Mouse (Mus musculus) limb, embryonic 11.5 days (tissue): ENCODE results near the gene Rnf13. TPM values are rescaled to one million over a fixed set of nuclear protein-coding genes. Genes with fewer than 3 reads are reported as not detected.
"Not testable (repeated sequence)": the region's sequence is repeated elsewhere in the genome, so short reads cannot be mapped to it uniquely, and the experiment has no call there.

ENCODE experiments used
- ATAC-seq: fragments of 200-750 bp; cut with Nextera tagmentation; 2 replicates; pipeline ENCODE4 v1.8.0; 2017; ENCODE audit warnings: low read depth; ENCODE audit not compliant: insufficient number of reproducible peaks, low FRiP score, low TSS enrichment
- DNase-seq: peaks from one replicate; pipeline ENCODE4 v3.0.0-alpha.2; 2015; ENCODE audit warnings: low spot score
- H3K27ac ChIP-seq: fragments of 300-500 bp; sonication (generic); replicated peaks from 2 replicates; pipeline ENCODE4 v1.5.1; 2014; ENCODE audit warnings: low read depth, mild to moderate bottlenecking, low read length
- H3K27me3 ChIP-seq: fragments of 300-500 bp; sonication (generic); 2 replicates; pipeline ENCODE4 v1.6.1; 2014; ENCODE audit warnings: mild to moderate bottlenecking, low read length, mixed read lengths; ENCODE audit not compliant: control insufficient read depth, insufficient read depth
- H3K36me3 ChIP-seq: fragments of 300-500 bp; sonication (generic); 2 replicates; pipeline ENCODE4 v1.6.1; 2014; ENCODE audit warnings: mild to moderate bottlenecking, low read length, moderate library complexity, mixed read lengths; ENCODE audit not compliant: control insufficient read depth, insufficient read depth
- H3K4me1 ChIP-seq: fragments of 300-500 bp; sonication (generic); 2 replicates; pipeline ENCODE4 v1.6.1; 2014; ENCODE audit warnings: low read length, mixed read lengths; ENCODE audit not compliant: control insufficient read depth, insufficient read depth
- H3K4me2 ChIP-seq: fragments of 300-500 bp; sonication (generic); 2 replicates; pipeline ENCODE4 v1.6.1; 2014; ENCODE audit warnings: low read depth, mild to moderate bottlenecking, moderate library complexity; ENCODE audit not compliant: severe bottlenecking
- H3K4me3 ChIP-seq: fragments of 300-500 bp; sonication (generic); 2 replicates; pipeline ENCODE4 v1.5.1; 2014; ENCODE audit warnings: low read depth, low read length
- H3K9ac ChIP-seq: fragments of 300-500 bp; sonication (generic); 2 replicates; pipeline ENCODE4 v1.6.1; 2014; ENCODE audit warnings: mild to moderate bottlenecking, low read length
- H3K9me3 ChIP-seq: fragments of 300-500 bp; sonication (generic); 2 replicates; pipeline ENCODE4 v1.6.1; 2016; ENCODE audit warnings: low read length; ENCODE audit not compliant: control insufficient read depth
- WGBS: fragments of 180-500 bp; shearing (Covaris S2); extraction: QIAGEN DNeasy Blood & Tissue Kit; methylation state at CpG from one replicate; pipeline ENCODE4 v1.1.7; 2014; 5-methylcytosine and 5-hydroxymethylcytosine counted together
- polyA plus RNA-seq: library from polyadenylated mRNA; unstranded; fragments of >200 nt; fragmentation: Nextera tagmentation; extraction: Ambion mirVana; gene quantifications from 2 replicates; pipeline ENCODE4 v1.2.1, GENCODE M21; 2014

Rnf13 gene
- polyA plus RNA-seq, 1 experiment from 2014 or later = 50.6 TPM

DNA sequence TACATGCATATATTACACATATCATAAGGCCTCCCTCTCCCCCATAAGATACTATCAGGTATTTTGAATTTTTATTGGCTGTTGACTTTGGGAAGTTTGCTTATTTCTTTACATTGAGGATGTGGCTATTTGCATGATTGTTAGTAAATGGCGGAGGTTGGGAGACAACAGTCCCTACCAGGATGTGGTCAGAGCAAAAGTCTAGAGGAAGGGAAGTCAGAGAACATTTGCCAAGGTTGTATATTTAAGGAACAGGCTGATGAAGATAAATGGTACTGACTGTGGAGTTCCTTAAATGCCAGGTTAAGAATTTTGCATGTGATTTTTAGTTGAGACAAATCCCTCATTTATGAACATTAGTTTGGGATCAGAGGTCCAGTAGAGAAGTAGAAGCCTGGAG is 4.0 kb downstream of the Rnf13 start:
- no peaks in the 10 kb centered on the region for H3K36me3 ChIP-seq
- ATAC-seq (no peak), DNase-seq (no peak)
- H3K4me1 ChIP-seq = 0 out of 2 replicates have a peak, but pooled peaks cover 6% of the 10 kb centered on the region
- H3K9me3 ChIP-seq = no peaks in the 10 kb centered on the region
- H3K9ac ChIP-seq = no peak overlapping the region
- no peaks in the 10 kb centered on the region for H3K27me3 ChIP-seq
- no peak overlapping the region for H3K4me2 ChIP-seq
- H3K4me3 ChIP-seq = no peak overlapping the region
- WGBS = 93% methylated on average over 1 of the region's 1 CpGs
- no peak overlapping the region for H3K27ac ChIP-seq

DNA sequence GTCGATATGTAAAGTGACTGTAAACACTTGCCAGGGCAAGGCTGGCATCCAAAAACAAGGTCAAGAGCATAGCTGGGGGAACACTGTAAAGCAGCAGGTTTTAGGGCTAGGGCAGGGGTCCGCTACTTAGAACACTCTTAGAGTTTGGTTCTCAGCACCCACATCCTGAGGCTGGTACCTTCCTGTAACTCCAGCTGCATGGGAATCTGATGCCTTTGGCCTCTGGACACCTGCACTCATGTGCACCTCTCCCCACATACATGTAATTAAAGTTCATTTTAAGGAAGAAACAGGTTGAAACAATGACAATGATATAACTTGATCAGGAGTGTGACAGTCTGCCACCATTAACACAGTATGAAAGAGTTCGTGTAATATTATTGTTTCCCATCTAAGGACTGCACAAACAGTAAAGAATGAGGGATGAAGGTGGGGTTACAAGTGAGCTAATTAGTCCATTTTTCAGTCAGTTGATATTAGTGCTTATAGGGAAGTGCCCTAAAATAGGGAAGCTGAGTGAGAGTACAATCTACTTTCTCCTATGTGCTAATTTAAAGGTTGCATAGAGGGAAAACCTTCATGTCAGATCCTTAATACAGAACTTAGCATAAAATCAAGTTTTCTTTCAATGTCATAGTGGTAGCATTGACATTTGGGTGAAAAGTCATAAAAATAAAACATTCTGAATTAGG is 12.9 kb downstream of the Rnf13 start:
- H3K9me3 ChIP-seq = no peaks in the 10 kb centered on the region
- no peak overlapping the region for H3K4me3 ChIP-seq
- H3K27ac ChIP-seq = no peak overlapping the region
- DNase-seq (no peak), ATAC-seq (no peak)
- no peak overlapping the region for H3K9ac ChIP-seq
- no peak overlapping the region for H3K4me2 ChIP-seq
- H3K27me3 ChIP-seq = no peaks in the 10 kb centered on the region
- no peaks in the 10 kb centered on the region for H3K36me3 ChIP-seq
- H3K4me1 ChIP-seq = no peaks in the 10 kb centered on the region
- 91% methylated on average over 3 of the region's 3 CpGs for WGBS

DNA sequence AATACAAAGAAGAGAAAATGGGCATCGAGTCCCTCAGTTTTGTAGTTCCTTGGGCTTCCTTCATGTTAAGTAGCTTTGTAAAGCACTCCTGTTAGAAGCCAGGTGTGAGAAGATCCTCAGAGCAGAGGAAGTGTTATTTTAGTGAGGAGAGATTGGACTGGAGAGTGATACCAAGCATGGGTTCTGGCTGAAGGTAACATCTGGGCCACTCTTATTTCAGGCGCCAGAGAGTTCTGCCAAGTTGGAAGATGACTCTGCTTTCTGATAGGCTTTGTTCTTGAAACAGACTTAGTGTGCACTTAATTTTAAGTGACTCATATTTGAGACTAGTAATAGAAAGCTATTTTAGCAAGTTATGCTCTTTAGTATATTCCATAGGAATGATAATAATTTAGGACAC is 41.1 kb downstream of the Rnf13 start:
- no peaks in the 10 kb centered on the region for H3K36me3 ChIP-seq
- 92% methylated on average over 2 of the region's 2 CpGs for WGBS
- no peaks in the 10 kb centered on the region for H3K27me3 ChIP-seq
- H3K9me3 ChIP-seq = no peaks in the 10 kb centered on the region
- H3K4me3 ChIP-seq = no peak overlapping the region
- no peaks in the 10 kb centered on the region for H3K4me1 ChIP-seq
- ATAC-seq = no peak
- H3K4me2 ChIP-seq = no peak overlapping the region
- no peak for DNase-seq
- no peak overlapping the region for H3K9ac ChIP-seq
- no peak overlapping the region for H3K27ac ChIP-seq

DNA sequence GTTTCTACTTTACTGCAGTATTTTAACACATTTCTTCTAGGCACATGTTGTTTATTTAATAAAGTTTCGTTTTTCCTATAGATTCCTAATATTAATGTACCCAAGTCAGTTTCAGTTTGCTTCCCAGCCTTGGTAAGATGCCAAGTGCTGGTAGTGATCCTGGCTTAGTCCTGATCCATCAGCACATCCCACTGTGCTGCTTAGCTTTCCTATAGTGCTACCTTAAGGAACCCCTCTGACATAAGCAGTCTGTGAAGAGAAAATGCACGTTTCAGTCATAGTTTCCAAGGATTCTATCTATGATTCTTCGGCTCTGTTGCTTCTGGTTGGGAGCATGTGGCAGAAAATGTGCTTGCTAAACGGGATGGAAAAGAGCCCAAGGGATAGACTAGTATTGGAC is 52.6 kb downstream of the Rnf13 start:
- Histone ChIP-seq H3K27ac (no peak overlapping the region), H3K36me3 (no peaks in the 10 kb centered on the region), H3K4me1 (no peaks in the 10 kb centered on the region), H3K4me2 (no peak overlapping the region), H3K4me3 (no peak overlapping the region), H3K27me3 (no peaks in the 10 kb centered on the region), H3K9ac (no peak overlapping the region), H3K9me3 (no peaks in the 10 kb centered on the region)
- DNase-seq (no peak), ATAC-seq (no peak)
- 84% methylated on average over 4 of the region's 4 CpGs for WGBS

DNA sequence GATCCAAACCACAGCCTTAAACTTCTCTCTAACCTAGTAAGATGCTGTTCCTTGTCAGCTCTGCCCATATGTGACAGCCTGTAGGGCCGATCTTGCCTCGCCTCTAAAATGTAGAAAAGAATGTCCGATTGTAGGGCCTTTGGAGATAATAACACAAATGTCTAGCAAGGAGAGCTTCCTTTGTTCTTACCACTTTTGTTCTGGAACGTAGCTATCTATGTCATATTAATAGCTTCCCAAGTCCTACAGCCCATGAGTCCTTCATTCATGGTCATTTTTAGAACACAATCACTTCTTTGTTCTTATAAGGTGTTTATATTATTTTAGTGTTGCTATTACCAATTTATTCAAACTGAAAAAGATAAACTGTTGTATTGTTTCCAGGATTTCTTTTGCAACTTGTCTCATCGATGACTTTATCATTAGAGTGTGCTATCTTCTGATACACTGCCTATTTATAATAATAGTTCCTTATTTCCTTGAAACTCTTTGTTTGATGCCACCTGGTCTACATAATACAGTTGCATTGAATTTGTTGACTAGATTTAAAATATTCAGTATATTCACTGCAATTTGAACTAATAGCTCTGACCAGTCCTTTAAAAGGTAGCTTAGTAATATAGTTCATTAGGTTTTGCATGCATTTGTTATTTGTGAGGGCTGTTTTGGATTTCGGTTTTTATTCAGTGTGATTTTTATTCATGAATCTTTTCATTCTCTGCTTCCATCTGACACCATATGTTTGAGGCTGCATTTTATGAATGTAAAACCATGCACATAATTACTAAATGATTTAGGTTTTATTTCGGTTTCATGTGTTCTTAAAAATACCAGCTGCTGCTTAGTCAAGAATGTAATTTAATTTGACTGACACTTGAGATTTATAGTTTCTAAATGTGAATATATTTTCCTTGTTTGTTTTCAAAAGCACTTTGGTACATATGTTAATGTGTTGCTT is 53.4 kb downstream of the Rnf13 start:
- Histone ChIP-seq H3K9ac (no peak overlapping the region), H3K4me3 (no peak overlapping the region)

DNA sequence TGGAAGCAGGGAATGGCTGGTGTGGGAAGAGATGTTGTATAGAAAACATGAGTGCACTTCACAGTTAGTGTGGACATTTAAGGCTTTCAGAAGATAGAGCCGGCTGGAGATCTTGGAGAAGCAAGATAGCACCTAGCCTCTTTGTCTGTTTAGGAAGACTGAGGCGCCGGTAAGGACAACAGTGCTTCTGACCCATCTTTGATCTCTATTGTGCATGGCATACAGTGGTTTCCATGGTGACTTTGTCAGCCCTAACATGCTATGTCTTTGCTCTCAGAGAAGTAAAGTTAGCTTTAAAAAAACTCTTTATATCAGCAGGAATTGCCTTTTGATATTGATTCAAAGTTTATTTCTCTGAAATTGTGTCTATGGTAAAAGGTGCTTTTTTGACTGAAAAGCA is 55.2 kb downstream of the Rnf13 start:
- Histone ChIP-seq H3K27me3 (no peaks in the 10 kb centered on the region), H3K4me3 (no peak overlapping the region), H3K27ac (no peak overlapping the region), H3K4me1 (no peaks in the 10 kb centered on the region), H3K4me2 (no peak overlapping the region), H3K36me3 (no peaks in the 10 kb centered on the region), H3K9me3 (no peaks in the 10 kb centered on the region), H3K9ac (no peak overlapping the region)
- ATAC-seq (no peak), DNase-seq (no peak)
- WGBS = 84% methylated on average over 3 of the region's 3 CpGs

More for the DNA sequence above, 53.4 kb downstream of the Rnf13 start:
- H3K4me2 ChIP-seq = no peak overlapping the region
- no peaks in the 10 kb centered on the region for H3K9me3 ChIP-seq
- H3K4me1 ChIP-seq = no peaks in the 10 kb centered on the region
- WGBS = 92% methylated on average over 7 of the region's 7 CpGs
- DNase-seq (no peak), ATAC-seq (no peak)
- no peak overlapping the region for H3K27ac ChIP-seq
- H3K27me3 ChIP-seq = no peaks in the 10 kb centered on the region
- no peaks in the 10 kb centered on the region for H3K36me3 ChIP-seq

DNA sequence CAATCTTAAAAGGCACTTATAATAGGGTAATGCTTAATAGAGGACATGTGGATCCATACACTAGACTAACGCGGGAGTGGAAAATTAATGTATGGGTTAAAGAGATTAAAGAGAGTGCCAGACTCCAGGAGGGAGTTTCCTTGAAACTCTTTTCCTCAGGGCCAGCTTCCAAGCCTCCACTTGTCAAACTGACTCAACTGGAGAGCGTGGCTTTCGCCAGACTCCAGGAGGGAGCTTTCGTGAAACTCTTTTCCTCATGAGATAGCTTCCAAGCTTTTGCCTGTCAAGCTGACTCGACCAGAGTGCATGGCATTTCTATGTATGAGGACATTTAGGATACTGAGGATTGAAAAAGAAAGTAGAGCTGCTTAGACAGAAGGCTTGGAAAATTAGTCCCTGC is 59.2 kb downstream of the Rnf13 start:
- not testable (repeated sequence) for H3K4me3 ChIP-seq, DNase-seq, H3K36me3 ChIP-seq, H3K9ac ChIP-seq, H3K27me3 ChIP-seq, H3K4me2 ChIP-seq, H3K9me3 ChIP-seq, H3K4me1 ChIP-seq, H3K27ac ChIP-seq, ATAC-seq
- WGBS = 84% methylated on average over 6 of the region's 6 CpGs

DNA sequence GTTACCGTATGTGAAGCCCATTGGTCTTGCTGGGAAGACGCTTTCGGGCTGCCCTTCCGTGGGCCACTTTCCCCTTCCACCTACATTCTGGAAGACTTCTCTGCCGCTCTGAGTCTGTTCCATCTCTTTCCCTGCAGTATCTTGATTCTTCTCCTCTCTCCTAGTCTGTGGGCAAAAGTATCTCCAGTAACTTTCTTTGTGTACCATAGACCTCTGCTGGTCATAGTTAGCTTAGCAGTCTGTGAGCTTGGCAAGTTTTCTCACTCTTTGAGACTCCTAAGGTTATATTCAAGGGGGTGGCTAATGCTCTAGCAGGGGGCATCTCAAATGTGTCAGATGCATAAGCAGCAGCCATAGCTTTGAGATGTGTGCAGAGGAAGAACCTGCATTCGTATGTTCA is 79.6 kb downstream of the Rnf13 start:
- no peak for DNase-seq
- H3K4me1 ChIP-seq = no peaks in the 10 kb centered on the region
- no peak overlapping the region for H3K4me3 ChIP-seq
- H3K9me3 ChIP-seq = no peaks in the 10 kb centered on the region
- no peaks in the 10 kb centered on the region for H3K27me3 ChIP-seq
- 85% methylated on average over 6 of the region's 6 CpGs for WGBS
- no peak for ATAC-seq
- no peak overlapping the region for H3K9ac ChIP-seq
- no peak overlapping the region for H3K4me2 ChIP-seq
- no peak overlapping the region for H3K27ac ChIP-seq
- no peaks in the 10 kb centered on the region for H3K36me3 ChIP-seq
